Mouse (Mus musculus): ENCODE measurements around the gene Cavin1.

- TF ChIP-seq ZC3H11A (IDR thresholded peaks at IDR 0.05; ENCODE audit: borderline replicate concordance, low read depth, low read length): no peak
- no peak for TF ChIP-seq ZNF384 (IDR thresholded peaks at IDR 0.05; ENCODE audit: low read depth, low read length)
- TF ChIP-seq CHD2 (IDR thresholded peaks at IDR 0.05; ENCODE audit: low read depth, low read length): no peak
- no peak for TF ChIP-seq HCFC1 (IDR thresholded peaks at IDR 0.05; ENCODE audit: borderline replicate concordance, insufficient read depth, low read length)
- no peak for TF ChIP-seq MAFK (IDR thresholded peaks at IDR 0.05; ENCODE audit: insufficient read depth, low read depth, low read length)
Observed at GRCm38 (mm10) chr11:100912401-100913155, 58.1 kb downstream of the Cavin1 start.
